8 mouse cellular contexts compared by ENCODE assay signal in genomic region chr1:52952551-52953397, GRCm38 (mm10).
DNase-seq lines count a peak whose midpoint lies in the region; ATAC-seq lines count a peak whose summit lies in the region.

No protein-coding gene starts in this region.

- peak; percentile 64 for ATAC-seq in embryonic facial prominence, embryonic 12.5 days (ENCODE audit: insufficient number of reproducible peaks, insufficient read depth, low FRiP score, low TSS enrichment)
- ATAC-seq in hindbrain, embryonic 12.5 days (ENCODE audit: low FRiP score), result peak; percentile 81
- peak; percentile 77 for ATAC-seq in limb, embryonic 12.5 days (ENCODE audit: insufficient number of reproducible peaks, insufficient read depth, low FRiP score, low TSS enrichment, low read depth)
- peak; percentile 91 for ATAC-seq in stomach, embryonic 16.5 days (ENCODE audit: insufficient read depth, low FRiP score)

- under 1% methylated on average over 47 of the region's 47 CpGs for WGBS in embryonic facial prominence, embryonic 12.5 days
- WGBS in hindbrain, embryonic 12.5 days, result 1% methylated on average over 47 of the region's 47 CpGs
- under 1% methylated on average over 41 of the region's 47 CpGs for WGBS in limb, embryonic 12.5 days
- WGBS in stomach, embryonic 16.5 days, result under 1% methylated on average over 47 of the region's 47 CpGs

- no peaks in the 10 kb centered on the region for H3K9me3 ChIP-seq in embryonic facial prominence, embryonic 12.5 days
- no peaks in the 10 kb centered on the region for H3K9me3 ChIP-seq in hindbrain, embryonic 12.5 days (replicated peaks)
- H3K9me3 ChIP-seq in limb, embryonic 12.5 days, result no peaks in the 10 kb centered on the region
- no peaks in the 10 kb centered on the region for H3K9me3 ChIP-seq in stomach, embryonic 16.5 days (replicated peaks; ENCODE audit: control insufficient read depth, low read length)

- H3K4me3 ChIP-seq in embryonic facial prominence, embryonic 12.5 days, result peak overlapping the region; percentile 60
- H3K4me3 ChIP-seq in hindbrain, embryonic 12.5 days, result peak overlapping the region; percentile 57
- peak overlapping the region; percentile 58 for H3K4me3 ChIP-seq in limb, embryonic 12.5 days (replicated peaks)
- peak overlapping the region; percentile 69 for H3K4me3 ChIP-seq in stomach, embryonic 16.5 days (replicated peaks; ENCODE audit: low read length)

- no peak overlapping the region for H3K27ac ChIP-seq in embryonic facial prominence, embryonic 12.5 days
- no peak overlapping the region for H3K27ac ChIP-seq in hindbrain, embryonic 12.5 days
- no peak overlapping the region for H3K27ac ChIP-seq in limb, embryonic 12.5 days
- peak overlapping the region; percentile 33 for H3K27ac ChIP-seq in stomach, embryonic 16.5 days (ENCODE audit: low read length)

- H3K27me3 ChIP-seq in embryonic facial prominence, embryonic 12.5 days, result 0 out of 2 replicates have a peak, but pooled peaks cover 3% of the 10 kb centered on the region
- H3K27me3 ChIP-seq in hindbrain, embryonic 12.5 days, result no peaks in the 10 kb centered on the region; the same call in 1 of the 2 replicates
- H3K27me3 ChIP-seq in limb, embryonic 12.5 days, result peaks cover 21% of the 10 kb centered on the region
- H3K27me3 ChIP-seq in stomach, embryonic 16.5 days (ENCODE audit: control insufficient read depth, insufficient read depth, low read length), result no peaks in the 10 kb centered on the region

- peak; percentile 11 to 29 for DNase-seq in adrenal gland, adult (ENCODE audit: inconsistent age in 2 of 2, low spot score in 1 of 2)
- no peak for DNase-seq in adrenal gland, adult 8-10 months
- DNase-seq in ZHBTc4 (ENCODE audit: low read depth, low spot score), result peak; percentile 98
- peak; percentile 24 for DNase-seq in mesoderm, embryonic 11.5 days (ENCODE audit: low read depth, low spot score)

- H3K4me2 ChIP-seq in embryonic facial prominence, embryonic 12.5 days (replicated peaks), result peak overlapping the region; percentile 97
- peak overlapping the region; percentile 98 for H3K4me2 ChIP-seq in hindbrain, embryonic 12.5 days (replicated peaks)
- peak overlapping the region; percentile 95 for H3K4me2 ChIP-seq in limb, embryonic 12.5 days
- H3K4me2 ChIP-seq in stomach, embryonic 16.5 days (ENCODE audit: low read depth, low read length), result peak overlapping the region; percentile 98

- peak overlapping the region; percentile 64 for H3K9ac ChIP-seq in embryonic facial prominence, embryonic 12.5 days
- H3K9ac ChIP-seq in hindbrain, embryonic 12.5 days, result peak overlapping the region; percentile 70
- peak overlapping the region; percentile 63 for H3K9ac ChIP-seq in limb, embryonic 12.5 days (replicated peaks)
- H3K9ac ChIP-seq in stomach, embryonic 16.5 days (ENCODE audit: low read length), result peak overlapping the region; percentile 82

- no peaks in the 10 kb centered on the region for H3K36me3 ChIP-seq in embryonic facial prominence, embryonic 12.5 days
- H3K36me3 ChIP-seq in hindbrain, embryonic 12.5 days, result no peaks in the 10 kb centered on the region
- no peaks in the 10 kb centered on the region for H3K36me3 ChIP-seq in limb, embryonic 12.5 days
- H3K36me3 ChIP-seq in stomach, embryonic 16.5 days (ENCODE audit: control insufficient read depth, insufficient read depth, low read length), result no peaks in the 10 kb centered on the region

- H3K4me1 ChIP-seq in embryonic facial prominence, embryonic 12.5 days, result peaks cover 10% of the 10 kb centered on the region
- peaks cover 22% of the 10 kb centered on the region for H3K4me1 ChIP-seq in hindbrain, embryonic 12.5 days
- H3K4me1 ChIP-seq in limb, embryonic 12.5 days (replicated peaks), result peaks cover 15% of the 10 kb centered on the region
- H3K4me1 ChIP-seq in stomach, embryonic 16.5 days (ENCODE audit: control insufficient read depth, insufficient read depth, low read length), result peaks cover 13% of the 10 kb centered on the region
